Mouse (Mus musculus): ENCODE data around the gene Actr1b.
A peak's percentile ranks its signal among the peaks of the same experiment; 100 is the strongest.

The Actr1b gene

DNA sequence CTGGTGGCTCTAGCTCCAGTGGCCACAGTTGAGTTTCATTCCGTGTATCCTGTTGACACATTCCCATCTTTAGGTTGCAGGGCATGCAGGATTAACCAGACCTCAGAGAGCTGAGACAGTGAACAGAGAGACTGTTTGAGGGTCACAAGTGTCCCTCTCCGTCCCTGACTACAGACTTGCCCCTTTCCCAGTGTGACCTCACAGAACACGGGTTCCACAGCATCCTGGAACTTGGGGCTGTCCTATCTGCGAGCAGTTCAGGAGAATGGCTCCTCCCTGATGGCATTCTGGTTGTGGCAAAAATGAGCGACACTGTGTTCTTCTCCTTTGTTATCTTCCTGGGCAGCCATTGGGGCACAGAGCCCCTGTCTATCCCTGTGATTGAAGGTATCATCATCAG lies at the start of gene Actr1b:
Actr1b (minus strand) TSS at position 112 of the 400 bp plus-strand sequence.
- no peak for DNase-seq (ENCODE audit: low read depth, low spot score)

DNA sequence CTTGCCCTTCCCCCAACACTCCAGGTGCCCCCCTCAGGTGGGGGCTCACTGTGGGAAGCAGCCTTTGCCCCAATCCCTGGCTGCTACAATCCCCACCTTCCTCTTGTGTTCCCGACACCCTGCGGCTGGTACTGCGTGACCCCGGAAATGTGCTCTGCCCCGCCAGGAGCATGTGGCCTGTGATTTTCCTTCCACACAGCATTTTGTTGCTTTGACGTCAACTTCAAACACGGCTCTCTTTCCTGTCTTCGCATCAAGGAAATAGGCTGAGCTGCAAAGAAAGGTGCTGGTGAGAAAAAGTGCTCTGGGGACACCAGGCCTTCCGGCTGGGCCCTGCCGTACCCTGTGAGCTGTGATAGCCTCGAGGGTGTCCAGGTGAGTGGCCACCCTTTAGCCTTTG lies 47.3 kb upstream of the Actr1b start, which contains the start of gene Zap70:
Zap70 (plus strand) TSS at position 231 of the 400 bp plus-strand sequence.
- no peak for DNase-seq (ENCODE audit: low read depth, low spot score)

DNA sequence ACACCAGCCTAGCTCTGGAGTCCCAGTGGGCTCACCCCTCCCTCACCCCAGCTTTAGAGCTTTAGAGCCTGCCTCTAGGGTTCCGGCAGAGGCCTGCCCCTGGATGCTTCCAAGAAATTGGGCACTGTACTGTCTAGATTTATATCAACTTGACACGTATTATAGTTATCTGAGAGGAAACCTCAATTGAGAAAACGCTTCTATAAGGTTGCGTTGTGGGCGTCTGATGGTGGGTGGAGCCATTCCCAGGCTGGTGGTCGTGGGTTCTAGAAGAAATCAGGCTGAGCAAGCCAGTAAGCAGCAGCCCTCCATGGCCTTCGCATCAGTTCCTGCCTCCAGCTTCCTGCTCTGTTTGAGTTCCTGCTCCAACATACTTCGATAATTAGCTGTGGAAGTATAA lies 46.8 kb upstream of the Actr1b start:
- no peak for DNase-seq (ENCODE audit: low read depth, low spot score)

DNA sequence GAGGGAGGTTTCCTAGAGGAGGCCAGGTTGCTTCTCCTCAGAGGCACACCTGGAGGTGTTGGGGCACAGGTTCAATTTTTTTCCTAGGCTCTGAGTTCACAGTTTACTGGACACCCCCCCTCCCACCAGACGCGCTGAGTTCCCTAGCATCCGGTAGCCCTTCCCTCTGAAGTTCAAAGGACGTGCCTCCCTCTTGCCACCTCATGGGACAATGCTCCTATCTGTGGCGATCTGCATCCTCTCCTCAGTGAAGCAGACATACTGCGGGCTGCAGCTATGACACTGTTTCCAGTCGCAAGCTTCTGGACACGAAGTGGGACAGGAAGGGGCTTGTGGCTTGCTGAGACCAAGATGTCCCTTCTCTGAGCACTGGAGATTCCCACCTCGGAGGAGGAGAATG lies 46.2 kb upstream of the Actr1b start:
- no peak for DNase-seq (ENCODE audit: low read depth, low spot score)

DNA sequence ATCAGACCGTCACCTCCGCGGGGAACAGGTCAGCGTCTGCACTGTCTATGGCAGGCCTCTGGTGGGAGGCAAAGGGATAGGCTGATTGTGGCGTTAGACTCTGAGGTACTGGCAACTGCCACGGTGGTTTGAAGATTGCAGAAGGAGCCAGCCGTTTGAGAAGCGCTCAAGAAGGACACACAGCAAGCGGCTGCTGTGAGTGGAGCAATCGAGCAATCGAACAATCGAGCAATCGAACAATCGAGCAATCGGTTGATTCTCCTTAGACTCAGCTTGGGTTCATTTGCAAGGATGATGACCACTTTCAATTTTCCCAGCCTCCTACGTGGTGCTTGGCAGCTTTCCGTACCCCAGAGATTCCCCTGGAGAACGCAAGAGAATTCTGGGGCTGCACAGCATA lies 44.9 kb upstream of the Actr1b start:
- no peak for DNase-seq (ENCODE audit: low read depth, low spot score)

DNA sequence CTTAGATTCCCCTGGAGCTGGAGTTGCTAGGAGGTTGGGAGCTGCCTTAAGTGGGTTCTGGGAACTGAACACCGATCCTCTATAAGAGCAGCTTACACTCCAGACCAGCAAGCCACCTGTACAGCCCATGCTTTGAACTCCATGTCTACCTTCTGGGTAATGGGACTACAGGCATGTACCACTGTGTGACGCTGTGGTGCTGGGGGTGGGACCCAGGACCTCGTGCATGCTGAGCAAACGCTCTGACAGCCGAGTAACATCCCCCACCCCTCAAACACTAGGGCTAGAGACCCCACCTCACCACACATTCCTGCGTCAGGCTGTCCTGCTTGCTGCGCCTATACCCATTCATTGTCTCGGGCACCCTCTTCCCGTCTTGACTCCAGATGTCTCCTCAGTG lies 44.3 kb upstream of the Actr1b start:
- DNase-seq (ENCODE audit: low read depth, low spot score) = no peak

DNA sequence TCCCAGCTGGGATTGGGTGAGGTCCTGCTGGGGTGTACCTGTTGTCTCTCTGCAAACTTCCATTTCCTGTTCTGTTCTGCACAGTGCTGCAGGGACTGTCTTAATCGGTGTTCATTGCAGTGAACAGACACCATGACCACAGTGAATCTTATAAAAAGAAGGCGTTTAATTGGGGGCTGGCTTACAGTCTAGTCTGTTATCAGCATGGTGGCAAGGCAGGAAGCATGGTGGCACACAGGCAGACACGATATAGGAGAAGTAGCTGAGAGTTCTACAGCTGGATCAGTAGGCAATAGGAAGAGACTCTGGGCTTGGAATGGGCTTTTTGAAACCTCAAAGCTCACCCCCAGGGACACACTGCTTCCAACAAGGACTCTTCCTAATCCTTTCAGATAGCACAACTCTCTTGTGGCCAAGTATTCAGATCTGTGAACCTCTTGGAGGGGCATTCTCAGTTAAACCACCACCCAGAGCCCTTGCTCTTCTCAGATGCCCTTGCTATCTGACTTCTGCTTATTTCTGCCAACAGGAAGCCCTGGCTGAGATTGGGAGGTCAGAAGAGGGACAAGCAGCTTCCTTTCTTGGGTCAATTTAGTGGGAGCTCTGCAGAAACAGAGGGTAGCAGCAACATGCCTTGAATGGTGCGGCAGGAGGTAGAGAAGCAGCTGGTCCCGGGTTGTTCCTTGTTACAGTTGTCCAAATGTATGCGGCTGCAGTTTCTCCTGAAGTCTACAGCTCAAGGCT lies 39.9 kb upstream of the Actr1b start:
- no peak for DNase-seq (ENCODE audit: low read depth, low spot score)

DNA sequence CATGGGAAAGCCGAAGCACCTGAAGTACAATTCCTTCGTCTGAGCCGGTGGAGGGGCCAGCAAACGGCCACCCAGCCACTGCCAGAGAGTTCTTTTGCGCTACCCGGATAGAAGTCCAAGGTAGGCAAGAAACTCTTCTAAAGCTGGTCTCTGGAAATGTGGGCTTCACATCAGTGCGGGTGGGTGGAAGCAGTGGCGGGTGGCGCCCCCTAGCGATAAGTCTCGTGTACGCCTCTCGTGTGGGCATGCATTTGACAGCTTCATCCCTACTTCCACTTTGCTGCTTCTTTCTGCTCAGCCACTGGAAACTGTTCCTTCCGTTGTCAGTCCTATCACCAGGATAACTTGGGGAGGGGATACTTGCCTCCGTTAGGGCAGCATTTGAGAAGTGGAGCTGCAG lies 32.2 kb upstream of the Actr1b start:
- DNase-seq (ENCODE audit: low read depth, low spot score) = no peak

DNA sequence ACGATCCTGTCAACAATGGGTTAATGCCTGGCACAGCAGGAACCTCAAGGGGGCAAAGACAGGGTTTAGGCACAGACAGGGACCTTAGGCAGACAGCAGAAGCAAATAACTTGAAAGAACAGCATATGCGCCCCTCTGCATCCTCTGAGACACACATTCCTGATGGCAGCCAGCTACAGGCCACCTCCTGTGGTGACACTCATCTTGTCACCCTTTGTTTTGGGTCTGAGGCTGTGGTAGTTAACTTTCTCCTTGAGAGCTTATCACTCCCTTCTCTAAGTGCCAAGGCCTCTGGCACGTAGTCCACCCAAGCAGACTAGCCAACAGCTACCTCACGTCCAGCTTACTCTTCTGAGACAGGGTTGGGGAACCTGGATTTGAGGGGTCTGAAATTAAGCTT lies 31.4 kb upstream of the Actr1b start:
- DNase-seq (ENCODE audit: low read depth, low spot score) = no peak

DNA sequence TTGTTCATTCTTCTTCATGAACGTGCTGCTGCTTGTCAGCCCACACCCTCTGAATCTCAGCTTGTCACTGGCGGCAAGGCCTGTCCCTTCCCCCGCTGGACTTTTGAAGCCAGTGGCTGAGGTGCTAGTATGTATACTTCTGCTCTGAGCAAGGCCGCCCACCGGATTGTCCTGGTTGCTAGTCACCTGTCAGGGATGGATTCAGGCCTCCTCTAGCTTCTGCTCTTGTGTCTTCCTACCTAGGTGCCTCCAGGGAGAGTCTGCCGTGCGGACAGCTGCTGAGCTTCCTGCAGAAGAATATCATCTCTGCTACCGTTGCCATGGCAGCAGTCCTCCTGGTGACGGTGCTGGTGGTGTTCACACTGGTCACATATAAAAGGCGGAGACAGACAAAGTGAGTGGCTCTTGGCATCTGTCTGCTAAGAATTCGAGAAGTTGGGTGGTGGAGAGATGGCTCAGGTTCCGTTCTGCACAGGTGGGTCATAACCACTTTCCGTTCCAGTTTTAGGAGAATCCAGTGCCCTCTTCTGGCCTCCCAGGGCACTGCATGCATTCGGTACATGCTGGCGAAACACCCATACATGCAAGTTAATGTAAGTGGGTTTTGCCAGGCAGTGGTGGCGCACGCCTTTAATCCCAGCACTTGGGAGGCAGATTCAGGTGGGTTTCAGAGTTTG lies 30.2 kb upstream of the Actr1b start:
- peak; percentile 54 for DNase-seq (ENCODE audit: low read depth, low spot score)

DNA sequence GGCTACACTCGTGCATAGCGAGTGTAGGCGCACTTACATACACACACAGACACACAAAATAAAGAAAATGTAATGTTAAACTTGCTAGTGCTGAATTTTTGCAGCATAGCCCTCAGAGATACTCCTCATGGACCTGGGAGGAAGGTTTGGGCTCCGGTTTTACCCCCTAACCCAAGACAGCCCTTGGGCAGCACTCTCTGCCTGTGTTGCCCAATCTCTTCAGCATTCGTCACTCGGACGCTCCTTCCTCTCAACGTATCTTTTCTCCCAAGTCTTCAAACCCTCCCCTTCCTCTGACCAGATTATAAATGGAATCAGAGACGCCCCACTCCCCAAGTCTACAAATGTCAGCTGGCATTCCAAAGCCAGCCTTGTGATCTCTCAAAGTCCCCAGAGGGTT lies 28.8 kb upstream of the Actr1b start:
- no peak for DNase-seq (ENCODE audit: low read depth, low spot score)

DNA sequence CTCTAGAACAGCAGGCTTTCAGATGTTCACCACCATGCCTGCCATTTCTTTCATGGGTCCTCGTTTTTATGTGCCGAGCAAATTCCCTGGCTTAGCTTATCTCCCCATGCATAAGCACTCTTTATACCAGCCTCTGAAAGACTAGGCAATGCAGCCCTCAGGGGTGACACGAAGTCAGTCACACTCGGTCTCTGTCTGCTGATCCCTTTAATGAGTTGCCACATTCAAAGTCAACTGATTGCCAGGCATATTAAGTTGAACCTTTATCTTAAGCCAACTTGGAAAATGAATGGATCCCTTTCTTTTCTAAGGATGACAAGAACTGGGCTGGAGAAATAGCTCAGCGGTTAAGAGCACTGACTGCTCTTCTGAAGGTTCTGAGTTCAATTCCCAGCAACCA lies 25.0 kb upstream of the Actr1b start:
- DNase-seq (ENCODE audit: low read depth, low spot score) = no peak

DNA sequence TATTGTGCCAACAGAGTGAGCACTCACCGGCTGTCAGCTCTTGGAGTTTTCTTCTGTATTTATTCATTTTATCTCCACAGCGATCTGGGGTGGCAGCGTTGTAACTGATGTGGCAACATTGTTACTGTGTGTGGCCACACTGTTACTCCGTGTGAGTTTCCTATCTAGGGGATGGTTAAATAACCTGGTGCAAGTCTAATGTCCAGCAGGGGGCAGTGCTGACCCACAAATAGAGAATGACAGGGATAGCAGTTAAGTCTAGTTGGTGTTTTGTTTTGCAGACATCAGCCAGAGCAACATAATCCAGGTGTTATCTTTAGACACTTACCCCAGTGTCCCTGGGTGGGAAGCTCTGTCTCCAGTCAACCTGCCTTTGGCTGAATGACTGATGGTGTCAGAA lies 23.1 kb upstream of the Actr1b start:
- peak; percentile 92 for DNase-seq (ENCODE audit: low read depth, low spot score)

DNA sequence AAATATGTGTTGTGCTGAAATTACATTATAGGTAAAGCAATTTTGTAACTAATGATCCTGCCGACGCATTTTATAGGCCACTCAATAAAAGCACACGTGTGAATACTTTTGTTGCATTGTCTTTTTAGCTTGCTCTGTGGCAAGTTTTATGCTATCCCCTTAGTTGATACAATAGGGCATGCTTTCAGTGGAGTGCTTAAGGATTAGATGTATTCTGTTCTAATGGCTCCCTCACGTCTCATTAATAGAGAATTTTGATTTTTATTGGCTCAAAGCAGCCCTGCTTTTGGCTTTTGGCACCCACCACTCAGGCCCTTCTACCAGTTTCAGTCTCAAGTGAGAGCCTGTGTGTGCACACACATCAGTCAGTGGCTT lies 9.8 kb upstream of the Actr1b start:
- DNase-seq (ENCODE audit: low read depth, low spot score) = no peak

DNA sequence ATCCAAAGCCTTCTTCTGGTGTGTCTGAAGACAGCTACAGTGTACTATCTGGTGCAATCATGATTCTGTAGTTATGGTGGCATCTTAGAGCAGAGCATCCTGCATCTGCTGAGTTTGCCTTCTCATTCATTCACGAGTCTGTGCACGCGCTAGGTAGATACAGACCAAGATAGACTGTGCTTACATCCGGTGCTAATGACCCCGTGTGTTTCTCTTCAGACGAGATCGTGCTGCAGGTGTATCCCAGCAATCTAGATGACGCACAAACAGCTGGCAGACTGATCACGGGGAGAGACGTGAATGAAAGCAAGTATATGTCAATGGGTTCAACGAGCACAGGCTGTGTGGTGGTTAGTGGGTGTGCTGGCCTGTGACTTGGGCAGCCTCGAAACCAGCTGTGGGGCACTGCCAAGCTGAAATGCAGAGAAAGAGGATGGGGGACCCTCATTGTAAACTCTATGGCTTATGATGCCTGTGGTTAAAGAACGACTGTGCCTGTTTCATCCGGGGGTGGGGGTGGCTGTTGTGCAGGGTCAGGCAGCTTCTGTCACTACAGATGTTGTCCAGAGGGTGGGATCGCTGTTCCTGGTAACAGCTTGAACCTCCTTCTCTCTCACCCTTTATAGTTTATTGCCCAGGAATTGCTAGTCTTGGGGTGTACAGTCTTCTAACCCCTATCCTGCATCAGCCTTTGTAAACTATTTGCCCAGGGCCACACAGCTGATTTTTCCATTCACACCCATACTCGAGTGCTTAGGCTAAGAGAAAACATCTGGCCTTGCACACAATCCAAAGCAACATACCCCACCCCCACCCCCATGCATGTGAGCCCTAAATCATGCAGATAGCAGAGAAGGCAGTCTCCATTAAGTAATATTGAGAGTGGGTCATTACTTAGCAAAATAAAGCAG lies 9.2 kb upstream of the Actr1b start:
- DNase-seq (ENCODE audit: low read depth, low spot score) = no peak

DNA sequence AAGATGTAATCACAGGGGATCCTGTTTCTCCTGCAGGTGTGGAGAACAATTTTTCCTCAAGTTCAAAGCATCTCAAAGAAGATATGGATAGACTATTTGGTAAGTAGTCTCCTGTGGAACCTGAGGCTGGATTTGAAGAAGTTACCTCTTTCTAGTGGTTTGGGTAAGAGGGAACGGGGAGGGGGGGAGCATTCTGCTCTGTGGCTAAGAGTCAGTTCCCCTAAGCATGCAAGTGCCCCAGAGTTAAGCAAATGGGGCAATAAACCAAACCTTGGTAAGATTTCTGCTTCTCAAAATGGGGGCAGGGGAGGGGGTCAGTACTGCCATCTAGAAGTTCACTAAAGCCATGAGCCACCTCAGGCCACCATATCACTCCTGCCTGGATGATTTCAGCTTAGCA lies 4.6 kb upstream of the Actr1b start:
- DNase-seq (ENCODE audit: low read depth, low spot score) = no peak

DNA sequence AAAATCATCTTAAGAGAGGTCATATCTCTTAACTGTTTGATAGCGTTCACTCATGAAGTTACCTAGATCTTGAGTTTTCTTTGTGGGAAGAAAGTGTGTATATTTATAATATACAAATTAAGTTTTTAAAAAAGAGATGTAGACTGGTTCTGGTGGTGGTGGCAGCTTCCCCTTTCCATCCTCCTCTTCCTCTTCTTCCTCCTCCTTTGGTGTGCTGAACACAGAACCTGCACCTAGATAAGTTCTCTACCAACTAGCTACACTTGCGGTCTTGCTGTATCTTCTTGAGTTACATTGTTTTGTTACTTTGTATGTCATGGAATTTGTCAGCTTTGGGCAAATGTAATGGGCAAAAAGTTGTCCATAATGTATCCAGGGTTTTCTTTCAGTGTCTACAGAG lies 3.1 kb downstream of the Actr1b start:
- no peak for DNase-seq (ENCODE audit: low read depth, low spot score)

DNA sequence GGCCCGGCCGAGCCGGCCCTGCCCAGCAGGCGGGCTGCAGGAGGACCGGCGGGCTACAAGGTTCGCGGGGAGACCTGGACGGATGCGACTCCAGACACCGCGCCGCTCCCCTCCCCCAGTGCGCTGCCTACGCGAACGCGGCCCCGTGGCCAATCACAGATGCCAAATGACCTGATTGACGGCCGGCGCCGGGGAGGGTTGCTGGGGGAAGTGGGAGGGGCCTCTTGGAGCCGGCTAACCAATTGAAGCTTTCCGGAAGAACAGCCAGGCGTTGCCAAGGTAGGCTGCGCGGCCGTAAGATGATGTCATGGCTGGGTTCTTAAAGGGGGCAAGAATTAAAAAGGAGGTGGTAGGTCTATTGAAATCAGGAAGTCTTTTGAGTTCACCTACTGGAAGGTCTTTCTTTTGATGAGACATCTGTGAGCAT lies 4.4 kb downstream of the Actr1b start, which contains the start of gene 4933424G06Rik:
4933424G06Rik (plus strand) TSS at position 296 of the 427 bp plus-strand sequence.
- DNase-seq (ENCODE audit: low read depth, low spot score) = peak; percentile 99

DNA sequence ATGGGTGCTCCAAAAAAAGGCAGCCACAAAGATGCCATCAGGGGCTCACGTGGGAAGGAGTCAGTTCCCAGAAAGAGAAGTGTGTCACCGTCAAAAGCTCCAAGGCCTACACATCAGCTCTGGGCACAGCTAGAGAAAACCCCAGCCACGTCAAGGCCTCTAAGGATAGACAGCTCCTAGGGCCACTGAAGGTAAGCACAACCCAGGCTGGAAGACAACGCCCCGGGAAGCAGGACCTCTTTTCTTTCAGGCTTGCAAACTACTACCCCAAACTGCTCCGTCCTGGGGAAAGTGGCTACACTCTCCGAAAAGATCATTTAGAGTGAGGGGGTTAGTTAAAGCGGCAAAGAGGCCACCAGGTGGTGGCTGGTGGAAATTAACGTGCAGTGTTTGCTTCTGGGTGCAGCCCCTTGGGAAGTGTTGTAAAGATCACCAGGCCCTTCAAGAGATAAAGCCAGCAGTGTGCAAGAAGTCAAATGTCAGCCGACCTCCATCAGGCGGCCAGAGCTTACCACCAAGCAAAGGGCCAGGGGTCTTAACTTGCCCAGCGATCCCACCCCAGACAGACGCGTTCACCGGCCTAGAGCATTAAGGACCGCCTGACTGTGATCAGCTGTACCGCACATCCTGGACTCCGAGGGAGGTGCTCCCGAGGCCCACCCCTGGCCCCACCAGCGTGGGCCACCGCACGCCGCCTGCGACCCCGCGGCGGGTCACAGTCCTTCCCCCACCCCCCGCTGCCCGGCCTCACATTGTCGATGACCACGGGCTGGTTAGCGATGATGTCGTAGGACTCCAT lies 5.0 kb downstream of the Actr1b start:
- DNase-seq (ENCODE audit: low read depth, low spot score) = peak; percentile 63

DNA sequence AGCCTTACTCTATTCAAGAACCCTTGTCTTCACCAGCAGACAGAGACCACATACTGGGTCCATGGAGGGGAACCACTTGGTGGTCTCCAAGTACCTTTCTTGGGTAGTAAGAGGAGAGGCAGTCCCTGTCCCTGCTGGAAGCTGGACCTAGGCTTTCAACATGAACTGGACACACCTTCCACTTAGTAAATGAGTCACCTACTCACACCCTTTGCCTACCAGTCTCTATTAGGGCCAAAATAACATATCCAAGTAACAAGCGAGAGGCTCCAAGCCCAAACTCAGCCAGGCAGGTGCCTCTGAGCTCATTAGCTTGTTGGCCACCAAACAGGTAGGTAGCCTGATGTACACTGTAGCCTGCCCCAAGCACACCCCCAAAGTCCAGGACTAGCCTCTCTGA lies 5.6 kb downstream of the Actr1b start:
- DNase-seq (ENCODE audit: low read depth, low spot score) = peak; percentile 17

DNA sequence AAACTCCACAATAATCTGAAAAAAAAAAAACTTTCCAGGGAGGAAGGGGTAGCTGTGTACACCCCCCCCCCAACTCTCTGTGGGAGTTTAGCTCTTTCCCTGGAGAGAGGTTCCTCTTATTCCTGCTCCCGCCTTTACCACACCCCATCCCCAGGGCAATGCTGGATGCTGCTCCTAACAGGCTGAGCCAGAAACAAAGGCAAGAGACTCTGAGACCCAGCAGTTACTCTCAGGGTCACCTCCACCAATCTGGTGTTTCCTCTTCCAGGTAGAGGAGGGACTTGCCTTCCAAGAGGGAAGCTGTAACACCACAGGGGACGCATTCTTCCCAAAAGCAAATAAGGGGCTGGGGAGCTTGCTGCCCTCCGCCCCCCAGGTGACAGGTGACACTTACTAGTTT lies 6.4 kb downstream of the Actr1b start:
- DNase-seq (ENCODE audit: low read depth, low spot score) = no peak

Measured in 3T3-L1 (cell line).